Mouse (Mus musculus) intestine, embryonic 15.5 days (tissue): Measurements from ENCODE around the gene Syne1. TPM values are rescaled to one million over a fixed set of nuclear protein-coding genes. Genes with fewer than 3 reads are reported as not detected.

Source experiments
- ATAC-seq: fragments of 200-750 bp; cut with Nextera tagmentation; 2 replicates; pipeline ENCODE4 v1.8.0; 2017; ENCODE audit warnings: moderate TSS enrichment, moderate library complexity
- H3K27ac ChIP-seq: fragments of 300-500 bp; sonication (generic); 2 replicates; pipeline ENCODE4 v1.5.1; 2015; ENCODE audit warnings: mild to moderate bottlenecking, inconsistent platforms
- H3K27me3 ChIP-seq: fragments of 300-500 bp; sonication (generic); replicated peaks from 2 replicates; pipeline ENCODE4 v1.6.1; 2015; ENCODE audit warnings: inconsistent platforms
- H3K36me3 ChIP-seq: fragments of 300-500 bp; sonication (generic); 2 replicates; pipeline ENCODE4 v1.6.1; 2015; ENCODE audit warnings: inconsistent platforms
- H3K4me1 ChIP-seq: fragments of 300-500 bp; sonication (generic); replicated peaks from 2 replicates; pipeline ENCODE4 v1.6.1; 2015; ENCODE audit warnings: inconsistent platforms
- H3K4me2 ChIP-seq: fragments of 300-500 bp; sonication (generic); replicated peaks from 2 replicates; pipeline ENCODE4 v1.6.1; 2015; ENCODE audit warnings: mild to moderate bottlenecking, inconsistent platforms
- H3K4me3 ChIP-seq: fragments of 300-500 bp; sonication (generic); replicated peaks from 2 replicates; pipeline ENCODE4 v1.5.1; 2015; ENCODE audit warnings: inconsistent platforms
- H3K9ac ChIP-seq: fragments of 300-500 bp; sonication (generic); 2 replicates; pipeline ENCODE4 v1.6.1; 2015; ENCODE audit warnings: inconsistent platforms
- H3K9me3 ChIP-seq: fragments of 300-500 bp; sonication (generic); 2 replicates; pipeline ENCODE4 v1.6.1; 2016; ENCODE audit warnings: inconsistent platforms
- WGBS: fragments of 180-500 bp; shearing (Covaris S2); methylation state at CpG from one replicate; pipeline ENCODE4 v1.1.7; 2015; 5-methylcytosine and 5-hydroxymethylcytosine counted together
- polyA plus RNA-seq: library from polyadenylated mRNA; unstranded; fragments of >200 nt; fragmentation: Nextera tagmentation; extraction: Ambion mirVana; gene quantifications from 2 replicates; pipeline ENCODE4 v1.2.1, GENCODE M21; 2015

Syne1 gene
- polyA plus RNA-seq, 1 experiment from 2014 or later, result 5.7 TPM

DNA sequence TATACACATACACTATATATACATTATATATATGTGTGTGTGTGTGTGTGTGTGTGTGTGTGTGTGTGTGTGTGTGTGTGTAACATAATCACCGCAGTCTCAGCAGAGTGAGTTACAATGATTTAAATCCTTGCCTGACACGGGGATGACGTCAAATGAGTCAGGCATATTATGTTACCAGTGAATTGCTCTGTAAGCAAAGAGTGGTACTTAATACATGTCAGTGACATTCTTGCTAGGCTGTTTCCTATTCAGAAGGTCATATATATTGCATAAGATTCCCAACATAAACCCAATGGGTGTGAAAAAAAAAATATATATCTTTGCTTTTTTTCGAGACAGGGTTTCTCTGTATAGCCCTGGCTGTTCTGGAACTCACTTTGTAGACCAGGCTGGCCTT, 462.1 kb downstream of the Syne1 start:
- WGBS, result 81% methylated on average over 4 of the region's 4 CpGs
- Histone ChIP-seq H3K27ac (no peak overlapping the region), H3K36me3 (no peaks in the 10 kb centered on the region), H3K4me3 (no peak overlapping the region), H3K27me3 (no peaks in the 10 kb centered on the region), H3K9ac (no peak overlapping the region), H3K4me2 (no peak overlapping the region), H3K9me3 (no peaks in the 10 kb centered on the region), H3K4me1 (no peaks in the 10 kb centered on the region)
- ATAC-seq, result no peak

- Histone ChIP-seq H3K27me3 (no peaks in the 10 kb centered on the region), H3K4me1 (no peaks in the 10 kb centered on the region), H3K4me2 (no peak overlapping the region), H3K36me3 (no peaks in the 10 kb centered on the region), H3K27ac (no peak overlapping the region), H3K9ac (no peak overlapping the region), H3K9me3 (no peaks in the 10 kb centered on the region), H3K4me3 (no peak overlapping the region)
- WGBS, result 87% methylated on average over 7 of the region's 7 CpGs
- no peak for ATAC-seq
These were observed 463.9 kb downstream of the Syne1 start for GRCm38 (mm10) chr10:5087336-5087735.

GRCm38 (mm10) chr10:5086329-5086728, 465.0 kb downstream of the Syne1 start:
- no peak overlapping the region for H3K4me3 ChIP-seq
- H3K9me3 ChIP-seq, result no peaks in the 10 kb centered on the region
- H3K27ac ChIP-seq, result no peak overlapping the region
- H3K9ac ChIP-seq, result no peak overlapping the region
- no peaks in the 10 kb centered on the region for H3K36me3 ChIP-seq
- no peak for ATAC-seq
- H3K4me1 ChIP-seq, result no peaks in the 10 kb centered on the region
- 83% methylated on average over 6 of the region's 6 CpGs for WGBS
- no peak overlapping the region for H3K4me2 ChIP-seq
- H3K27me3 ChIP-seq, result no peaks in the 10 kb centered on the region

- Histone ChIP-seq H3K9me3 (no peaks in the 10 kb centered on the region), H3K27me3 (no peaks in the 10 kb centered on the region), H3K4me1 (no peaks in the 10 kb centered on the region), H3K9ac (no peak overlapping the region), H3K36me3 (no peaks in the 10 kb centered on the region), H3K4me2 (no peak overlapping the region), H3K27ac (no peak overlapping the region), H3K4me3 (no peak overlapping the region)
- no peak for ATAC-seq
- WGBS, result 81% methylated on average over 5 of the region's 5 CpGs
These were observed 465.5 kb downstream of the Syne1 start for GRCm38 (mm10) chr10:5085792-5086191.

GRCm38 (mm10) chr10:5083716-5084115, 467.6 kb downstream of the Syne1 start:
- H3K36me3 ChIP-seq, result no peaks in the 10 kb centered on the region
- no peak overlapping the region for H3K9ac ChIP-seq
- H3K9me3 ChIP-seq, result no peaks in the 10 kb centered on the region
- no peak overlapping the region for H3K4me2 ChIP-seq
- WGBS, result 88% methylated on average over 6 of the region's 6 CpGs
- H3K4me1 ChIP-seq, result no peaks in the 10 kb centered on the region
- H3K4me3 ChIP-seq, result no peak overlapping the region
- H3K27ac ChIP-seq, result no peak overlapping the region
- no peak for ATAC-seq
- no peaks in the 10 kb centered on the region for H3K27me3 ChIP-seq

DNA sequence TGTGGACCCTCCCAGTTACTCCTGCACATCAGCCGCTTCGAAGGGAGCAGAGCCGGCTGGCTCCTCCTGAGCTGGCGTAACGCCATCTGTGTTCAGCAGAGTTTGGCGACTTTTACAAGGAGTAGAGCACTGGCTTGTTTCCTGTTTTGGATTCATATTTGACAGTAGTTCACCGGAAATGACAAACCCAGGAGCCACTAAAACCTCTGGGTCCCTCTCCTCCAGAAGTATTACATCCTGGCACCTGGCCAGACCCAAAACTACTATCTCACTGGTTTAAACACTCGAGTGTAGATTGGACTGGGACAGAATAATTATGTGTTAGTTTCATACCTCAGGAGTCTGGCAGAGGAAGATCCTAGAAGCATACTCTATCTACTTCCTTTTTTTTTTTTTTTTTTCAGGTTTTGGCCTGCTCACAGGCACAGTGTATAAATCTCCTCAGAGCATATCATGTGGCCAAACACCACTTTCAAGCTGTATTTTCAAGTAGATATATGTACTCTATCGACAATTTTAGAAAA, 471.3 kb downstream of the Syne1 start:
- peak; percentile 49; the same call in 1 of the 2 replicates for ATAC-seq
- no peaks in the 10 kb centered on the region for H3K36me3 ChIP-seq
- H3K4me1 ChIP-seq, result no peaks in the 10 kb centered on the region
- no peak overlapping the region for H3K4me3 ChIP-seq
- H3K9ac ChIP-seq, result no peak overlapping the region
- H3K27ac ChIP-seq, result no peak overlapping the region; the same call in 1 of the 2 replicates
- no peaks in the 10 kb centered on the region for H3K9me3 ChIP-seq
- no peaks in the 10 kb centered on the region for H3K27me3 ChIP-seq
- H3K4me2 ChIP-seq, result no peak overlapping the region
- 46% methylated on average over 9 of the region's 9 CpGs for WGBS

- no peak overlapping the region for H3K9ac ChIP-seq
- ATAC-seq, result no peak
- H3K4me1 ChIP-seq, result no peaks in the 10 kb centered on the region
- WGBS, result 90% methylated on average over 7 of the region's 7 CpGs
- no peak overlapping the region for H3K4me3 ChIP-seq
- no peaks in the 10 kb centered on the region for H3K9me3 ChIP-seq
- H3K36me3 ChIP-seq, result no peaks in the 10 kb centered on the region
- no peak overlapping the region for H3K4me2 ChIP-seq
- no peak overlapping the region for H3K27ac ChIP-seq
- no peaks in the 10 kb centered on the region for H3K27me3 ChIP-seq
These were observed 475.6 kb downstream of the Syne1 start for GRCm38 (mm10) chr10:5075724-5076123.

- no peaks in the 10 kb centered on the region for H3K27me3 ChIP-seq
- H3K4me1 ChIP-seq, result no peaks in the 10 kb centered on the region
- H3K36me3 ChIP-seq, result no peaks in the 10 kb centered on the region
- ATAC-seq, result no peak
- no peak overlapping the region for H3K4me2 ChIP-seq
- H3K4me3 ChIP-seq, result no peak overlapping the region
- 79% methylated on average over 8 of the region's 8 CpGs for WGBS
- H3K9ac ChIP-seq, result no peak overlapping the region
- no peak overlapping the region for H3K27ac ChIP-seq
- H3K9me3 ChIP-seq, result no peaks in the 10 kb centered on the region
These were observed 479.2 kb downstream of the Syne1 start for GRCm38 (mm10) chr10:5072054-5072453.

GRCm38 (mm10) chr10:5070941-5071231, 480.4 kb downstream of the Syne1 start:
- ATAC-seq, result no peak
- H3K27ac ChIP-seq, result no peak overlapping the region
- no peaks in the 10 kb centered on the region for H3K27me3 ChIP-seq
- no peaks in the 10 kb centered on the region for H3K36me3 ChIP-seq
- H3K4me2 ChIP-seq, result no peak overlapping the region
- H3K9ac ChIP-seq, result no peak overlapping the region
- no peaks in the 10 kb centered on the region for H3K4me1 ChIP-seq
- 90% methylated on average over 3 of the region's 3 CpGs for WGBS
- no peaks in the 10 kb centered on the region for H3K9me3 ChIP-seq
- no peak overlapping the region for H3K4me3 ChIP-seq

DNA sequence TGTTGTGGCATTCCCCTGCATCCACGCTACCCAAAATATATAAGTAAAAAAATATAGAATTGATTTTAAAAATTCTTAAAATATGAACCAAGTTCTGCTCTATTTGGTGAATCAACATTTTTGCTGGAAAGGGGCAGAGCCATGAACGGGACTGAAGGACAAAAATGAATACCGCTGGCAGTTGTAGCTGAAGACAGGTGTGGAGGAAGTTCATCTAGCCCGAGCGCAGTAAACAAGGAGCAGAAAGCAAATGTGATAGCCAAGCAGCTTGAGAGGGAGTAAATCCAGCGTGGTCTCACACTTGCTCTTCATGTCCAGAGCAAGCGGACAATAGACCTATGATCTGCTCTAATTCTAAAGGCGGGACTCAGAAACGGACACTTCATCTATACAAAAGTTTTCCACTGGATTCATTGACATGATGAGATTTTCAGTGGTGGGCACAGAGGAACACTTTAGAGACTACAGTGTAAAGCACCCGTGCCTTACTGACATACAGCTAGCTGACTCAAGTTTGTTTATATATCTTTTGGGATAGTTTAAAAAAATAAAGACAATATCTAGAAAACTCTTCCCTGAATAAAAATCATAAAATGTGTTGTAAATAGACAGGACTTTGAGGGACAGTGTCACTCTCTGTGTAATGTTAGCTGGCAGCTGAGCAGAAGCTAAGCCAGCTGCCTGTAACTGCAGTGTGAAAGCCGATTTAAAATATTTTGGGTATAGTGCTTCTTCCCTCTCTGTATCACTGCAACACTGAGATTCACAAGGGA, 480.9 kb downstream of the Syne1 start:
- no peak for ATAC-seq
- no peak overlapping the region for H3K4me2 ChIP-seq
- 87% methylated on average over 11 of the region's 11 CpGs for WGBS
- no peaks in the 10 kb centered on the region for H3K9me3 ChIP-seq
- H3K4me1 ChIP-seq, result no peaks in the 10 kb centered on the region
- no peaks in the 10 kb centered on the region for H3K36me3 ChIP-seq
- H3K27me3 ChIP-seq, result no peaks in the 10 kb centered on the region
- no peak overlapping the region for H3K4me3 ChIP-seq
- H3K9ac ChIP-seq, result no peak overlapping the region
- H3K27ac ChIP-seq, result no peak overlapping the region

- Histone ChIP-seq H3K9me3 (no peaks in the 10 kb centered on the region), H3K36me3 (no peaks in the 10 kb centered on the region), H3K9ac (no peak within 1 kb of the TSS), H3K4me3 (no peak within 1 kb of the TSS), H3K27me3 (no peaks in the 10 kb centered on the region), H3K4me1 (no peaks in the 10 kb centered on the region), H3K27ac (no peak within 1 kb of the TSS), H3K4me2 (no peak within 1 kb of the TSS)
- 86% methylated on average over 14 of the region's 14 CpGs for WGBS
- no peak for ATAC-seq
These were observed 482.5 kb downstream of the Syne1 start, which contains the start of gene Gm10097 for GRCm38 (mm10) chr10:5068676-5069265. Gene Gm10097 (plus strand): TSS chr10:5069192.

DNA sequence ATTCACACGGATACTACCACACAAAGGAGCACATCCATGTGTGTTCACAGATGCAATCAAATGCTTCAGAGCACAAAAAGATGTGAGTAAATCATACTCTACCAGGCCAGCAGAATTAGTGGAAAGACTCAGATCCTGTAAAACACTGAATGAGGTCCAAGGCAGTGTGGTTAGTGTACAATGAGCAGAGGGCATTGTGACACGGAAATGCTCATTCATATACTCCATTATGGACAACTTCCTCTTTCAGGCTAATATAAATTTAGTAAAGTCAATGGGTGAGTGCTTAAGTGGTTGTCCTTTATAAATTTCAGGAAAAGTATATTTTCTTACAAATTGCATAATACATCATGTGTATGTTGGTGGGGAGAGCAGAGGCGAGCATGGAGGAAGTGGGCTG, 484.2 kb downstream of the Syne1 start:
- Histone ChIP-seq H3K27me3 (no peaks in the 10 kb centered on the region), H3K27ac (no peak overlapping the region), H3K4me2 (no peak overlapping the region), H3K4me3 (no peak overlapping the region), H3K9me3 (no peaks in the 10 kb centered on the region), H3K36me3 (no peaks in the 10 kb centered on the region), H3K9ac (no peak overlapping the region), H3K4me1 (no peaks in the 10 kb centered on the region)
- no peak for ATAC-seq
- WGBS, result 83% methylated on average over 3 of the region's 3 CpGs

DNA sequence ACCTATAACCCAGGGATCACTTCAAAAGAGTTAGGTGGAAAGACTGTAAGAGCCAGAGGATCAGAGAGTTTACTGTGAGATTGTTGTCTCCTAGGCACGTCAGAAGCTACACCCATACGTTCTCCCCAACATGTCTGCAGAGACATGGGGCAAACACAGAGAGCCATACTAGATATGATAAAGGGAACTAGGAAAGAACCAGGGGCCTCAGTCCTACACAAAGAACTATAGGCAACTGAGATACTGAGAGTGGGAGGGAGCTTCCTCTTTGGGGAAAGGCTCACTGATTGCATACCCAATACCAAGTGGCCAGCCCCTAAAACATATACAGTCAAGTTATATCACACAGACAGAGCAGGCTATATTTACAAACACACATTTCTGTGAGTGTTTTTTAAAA, 491.3 kb downstream of the Syne1 start:
- no peak for ATAC-seq
- Histone ChIP-seq H3K27ac (no peak overlapping the region), H3K9ac (no peak overlapping the region), H3K9me3 (no peaks in the 10 kb centered on the region), H3K4me1 (no peaks in the 10 kb centered on the region), H3K27me3 (no peaks in the 10 kb centered on the region), H3K36me3 (no peaks in the 10 kb centered on the region), H3K4me2 (no peak overlapping the region), H3K4me3 (no peak overlapping the region)
- WGBS, result 75% methylated on average over 2 of the region's 2 CpGs
